Mouse (Mus musculus) embryonic fibroblast, embryonic 13.5 days (primary cell): Measurements from ENCODE around the gene Gp1ba.

Experiments used
- CTCF ChIP-seq: IDR thresholded peaks from 2 replicates; pipeline ENCODE4 v1.5.1; 2011; ENCODE audit warnings: mild to moderate bottlenecking, control low read depth, low read length, moderate library complexity, borderline replicate concordance; ENCODE audit not compliant: insufficient read depth
- POLR2A ChIP-seq: IDR thresholded peaks from 2 replicates; pipeline ENCODE4 v1.6.1; 2011; ENCODE audit warnings: low read depth, mild to moderate bottlenecking, control low read depth, low read length, moderate library complexity

- no peak for TF ChIP-seq CTCF
- no peak for TF ChIP-seq POLR2A
Observed at GRCm38 (mm10) chr11:70621972-70622814, 16.7 kb upstream of the Gp1ba start.
